Mouse (Mus musculus) brain, embryonic 14.5 days (tissue): Measurements from ENCODE around the gene Adarb2. TPM values are rescaled to one million over a fixed set of nuclear protein-coding genes. Genes with fewer than 3 reads are reported as not detected.

Experiments used
- DNase-seq: peaks from one replicate; pipeline ENCODE4 v3.0.0-alpha.2; 2011; ENCODE audit warnings: low read depth
- CTCF ChIP-seq: fragments of 200-500 bp; IDR thresholded peaks from 2 replicates; pipeline ENCODE4 v1.5.1; 2012; ENCODE audit warnings: inconsistent platforms, mild to moderate bottlenecking, moderate library complexity, borderline replicate concordance; ENCODE audit not compliant: insufficient read depth, insufficient read length; ENCODE audit errors: extremely low read depth
- POLR2A ChIP-seq: fragments of 200-500 bp; IDR thresholded peaks from 2 replicates; pipeline ENCODE4 v1.6.1; 2012; ENCODE audit warnings: mild to moderate bottlenecking, inconsistent platforms, borderline replicate concordance; ENCODE audit not compliant: poor library complexity, insufficient read depth, insufficient read length, severe bottlenecking; ENCODE audit errors: extremely low read depth
- polyA plus RNA-seq: library from polyadenylated mRNA; depleted of rRNA; stranded (reverse); fragments of >200 nt; gene quantifications from 2 replicates; pipeline ENCODE4 v1.2.3, GENCODE M21; 2012

Gene Adarb2
- polyA plus RNA-seq, 1 experiment: 18.8 TPM

- peak; percentile 52 for DNase-seq
- TF ChIP-seq POLR2A (no peak), CTCF (no peak)
Measured at GRCm38 (mm10) chr13:8525748-8526631, 323.3 kb downstream of the Adarb2 start.

GRCm38 (mm10) chr13:8534265-8535113, 331.8 kb downstream of the Adarb2 start:
- no peak for DNase-seq
- no peak for TF ChIP-seq CTCF
- no peak for TF ChIP-seq POLR2A

GRCm38 (mm10) chr13:8538481-8538880, 335.8 kb downstream of the Adarb2 start:
- TF ChIP-seq POLR2A: no peak
- no peak for TF ChIP-seq CTCF
- peak; percentile 73 for DNase-seq

GRCm38 (mm10) chr13:8538896-8539295, 336.2 kb downstream of the Adarb2 start:
- TF ChIP-seq POLR2A: no peak
- no peak for TF ChIP-seq CTCF
- no peak for DNase-seq

- DNase-seq: no peak
- TF ChIP-seq CTCF (no peak), POLR2A (no peak)
Measured at GRCm38 (mm10) chr13:8542684-8543083, 340.0 kb downstream of the Adarb2 start.

GRCm38 (mm10) chr13:8552242-8552641, 349.6 kb downstream of the Adarb2 start:
- TF ChIP-seq CTCF: no peak
- TF ChIP-seq POLR2A: no peak
- DNase-seq: peak; percentile 15

- no peak for TF ChIP-seq CTCF
- no peak for TF ChIP-seq POLR2A
- peak; percentile 30 for DNase-seq
Measured at GRCm38 (mm10) chr13:8557784-8558183, 355.1 kb downstream of the Adarb2 start.

- DNase-seq: peak; percentile 33
- TF ChIP-seq POLR2A: no peak
Measured at GRCm38 (mm10) chr13:8560485-8560884, 357.8 kb downstream of the Adarb2 start.

- TF ChIP-seq CTCF: no peak
- no peak for TF ChIP-seq POLR2A
- no peak for DNase-seq
Measured at GRCm38 (mm10) chr13:8563161-8563560, 360.5 kb downstream of the Adarb2 start.

- peak; percentile 79 for DNase-seq
- TF ChIP-seq POLR2A: no peak
- no peak for TF ChIP-seq CTCF
Measured at GRCm38 (mm10) chr13:8567111-8568026, 364.7 kb downstream of the Adarb2 start.

GRCm38 (mm10) chr13:8570269-8570668, 367.6 kb downstream of the Adarb2 start:
- TF ChIP-seq CTCF (no peak), POLR2A (no peak)
- DNase-seq: no peak

- TF ChIP-seq POLR2A (no peak), CTCF (no peak)
- DNase-seq: no peak
Measured at GRCm38 (mm10) chr13:8573908-8574307, 371.2 kb downstream of the Adarb2 start.
